Mouse (Mus musculus) hindbrain, embryonic 14.5 days (tissue): Measurements from ENCODE around the gene Lhfpl2. TPM values are rescaled to one million over a fixed set of nuclear protein-coding genes. Genes with fewer than 3 reads are reported as not detected.
A peak's percentile ranks its signal among the peaks of the same experiment; 100 is the strongest.

Experiments used
- ATAC-seq: fragments of 200-750 bp; cut with Nextera tagmentation; 2 replicates; pipeline ENCODE4 v1.8.0; 2017; ENCODE audit warnings: moderate number of reproducible peaks, mild to moderate bottlenecking, moderate TSS enrichment, moderate library complexity; ENCODE audit not compliant: low FRiP score
- DNase-seq: peaks from one replicate; pipeline ENCODE4 v3.0.0-alpha.2; 2015; ENCODE audit warnings: low spot score
- H3K27ac ChIP-seq: fragments of 300-500 bp; sonication (generic); 2 replicates; pipeline ENCODE4 v1.5.1; 2014; ENCODE audit warnings: mild to moderate bottlenecking, moderate library complexity
- H3K27me3 ChIP-seq: fragments of 300-500 bp; sonication (generic); 2 replicates; pipeline ENCODE4 v1.6.1; 2014; ENCODE audit warnings: mild to moderate bottlenecking, low read length, mixed read lengths; ENCODE audit not compliant: control insufficient read depth, insufficient read depth
- H3K36me3 ChIP-seq: fragments of 300-500 bp; sonication (generic); replicated peaks from 2 replicates; pipeline ENCODE4 v1.6.1; 2014; ENCODE audit not compliant: control insufficient read depth, insufficient read depth
- H3K4me1 ChIP-seq: fragments of 300-500 bp; sonication (generic); replicated peaks from 2 replicates; pipeline ENCODE4 v1.6.1; 2014; ENCODE audit warnings: antibody characterized with exemption, low read length, mixed read lengths; ENCODE audit not compliant: control insufficient read depth, insufficient read depth
- H3K4me2 ChIP-seq: fragments of 300-500 bp; sonication (generic); replicated peaks from 2 replicates; pipeline ENCODE4 v1.6.1; 2014; ENCODE audit warnings: mild to moderate bottlenecking, moderate library complexity
- H3K4me3 ChIP-seq: fragments of 300-500 bp; sonication (generic); replicated peaks from 2 replicates; pipeline ENCODE4 v1.5.1; 2014; ENCODE audit warnings: mild to moderate bottlenecking, low read length
- H3K9ac ChIP-seq: fragments of 300-500 bp; sonication (generic); 2 replicates; pipeline ENCODE4 v1.6.1; 2014
- H3K9me3 ChIP-seq: fragments of 300-500 bp; sonication (generic); 2 replicates; pipeline ENCODE4 v1.6.1; 2016; ENCODE audit warnings: low read length; ENCODE audit not compliant: control insufficient read depth
- WGBS: fragments of 180-500 bp; shearing (Covaris S2); extraction: QIAGEN DNeasy Blood & Tissue Kit; methylation state at CpG from one replicate; pipeline ENCODE4 v1.1.7; 2014; 5-methylcytosine and 5-hydroxymethylcytosine counted together
- polyA plus RNA-seq: library from polyadenylated mRNA; unstranded; fragments of >200 nt; fragmentation: Nextera tagmentation; extraction: Ambion mirVana; gene quantifications from 2 replicates; pipeline ENCODE4 v1.2.1, GENCODE M21; 2014

The Lhfpl2 gene
- polyA plus RNA-seq, 1 experiment from 2014 or later, result 21.3 TPM

DNA sequence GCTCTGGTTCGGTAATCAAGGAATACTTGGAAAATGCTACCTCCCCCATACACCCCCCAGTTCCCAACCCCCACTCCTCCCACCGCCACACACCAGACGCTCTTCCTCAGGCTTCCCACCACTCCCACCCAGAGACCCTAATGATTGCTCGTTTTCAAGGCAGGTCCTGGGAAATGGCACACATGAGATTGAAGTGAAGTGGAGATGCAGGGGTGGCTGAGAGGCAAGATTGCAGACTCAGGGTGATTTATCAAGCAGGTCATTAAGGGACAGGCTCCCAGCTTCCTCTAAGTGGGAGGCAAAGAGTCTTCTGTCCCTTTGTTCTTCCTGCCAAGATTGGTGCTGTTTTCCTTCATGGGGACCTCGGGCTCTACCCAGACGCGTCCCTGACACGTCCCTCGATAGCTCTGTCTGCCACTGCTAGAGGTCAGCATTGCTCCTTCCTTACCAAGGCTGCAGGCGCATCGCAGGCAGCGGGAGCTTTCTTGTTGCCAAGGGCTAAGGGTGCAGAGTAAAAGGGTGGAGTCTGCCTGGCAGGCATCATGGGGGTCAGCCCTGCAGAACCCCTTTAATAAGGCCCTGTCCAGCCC is 85.6 kb downstream of the Lhfpl2 start:
- Histone ChIP-seq H3K4me2 (no peak overlapping the region), H3K4me1 (peaks cover 21% of the 10 kb centered on the region; the same call in 1 of the 2 replicates), H3K9ac (no peak overlapping the region), H3K36me3 (no peaks in the 10 kb centered on the region), H3K9me3 (no peaks in the 10 kb centered on the region), H3K27ac (no peak overlapping the region), H3K27me3 (no peaks in the 10 kb centered on the region), H3K4me3 (no peak overlapping the region)
- DNase-seq, result no peak
- ATAC-seq, result peak; percentile 60; the same call in 1 of the 2 replicates
- WGBS, result 17% methylated on average over 12 of the region's 12 CpGs

DNA sequence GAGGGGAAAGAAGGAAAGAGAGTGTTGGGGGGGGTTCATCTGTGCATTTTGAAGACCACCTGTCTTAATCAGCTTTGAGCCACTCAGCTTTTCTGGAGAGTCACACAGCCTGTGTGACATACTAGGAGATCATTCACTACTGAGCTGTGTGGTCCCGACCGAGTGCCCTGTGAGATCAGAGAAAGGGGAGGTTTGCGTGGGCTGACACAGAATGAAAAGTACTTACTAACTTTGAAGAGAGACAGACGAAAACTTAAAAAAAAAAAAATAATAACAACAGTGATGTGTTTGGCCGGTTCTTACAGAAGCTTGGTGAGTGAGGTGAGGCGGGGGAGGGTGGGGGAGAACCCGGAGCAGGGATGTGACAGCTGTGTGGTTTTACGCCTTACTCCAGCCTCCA is 86.9 kb downstream of the Lhfpl2 start:
- 72% methylated on average over 8 of the region's 8 CpGs for WGBS
- no peak for ATAC-seq

DNA sequence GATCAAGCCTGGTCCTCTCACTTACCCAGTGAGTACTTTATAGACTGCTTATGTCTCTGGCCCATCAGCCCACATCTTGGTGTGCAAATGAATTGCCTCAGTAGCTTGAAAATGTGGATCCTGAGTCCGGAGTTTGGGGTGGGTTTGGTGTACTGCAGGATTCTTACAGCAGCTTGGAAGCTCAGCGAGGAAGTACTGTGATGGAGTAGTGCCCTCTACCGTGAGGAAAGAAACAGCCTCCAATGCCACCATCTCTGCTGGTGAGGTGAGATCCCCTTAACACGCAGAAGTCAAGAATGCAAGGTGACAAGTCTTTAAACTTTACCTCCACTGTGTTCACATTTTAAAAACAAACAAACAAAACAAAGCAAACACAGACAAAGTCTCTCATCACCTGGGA is 89.7 kb downstream of the Lhfpl2 start:
- ATAC-seq (no peak), DNase-seq (no peak)
- 59% methylated on average over 4 of the region's 4 CpGs for WGBS
- peaks cover 12% of the 10 kb centered on the region; the same call in 1 of the 2 replicates for H3K4me1 ChIP-seq
- H3K4me3 ChIP-seq, result no peak overlapping the region
- no peaks in the 10 kb centered on the region for H3K36me3 ChIP-seq
- no peak overlapping the region for H3K9ac ChIP-seq
- H3K9me3 ChIP-seq, result no peaks in the 10 kb centered on the region
- H3K4me2 ChIP-seq, result no peak overlapping the region
- H3K27ac ChIP-seq, result no peak overlapping the region
- H3K27me3 ChIP-seq, result no peaks in the 10 kb centered on the region

More for the DNA sequence above, 86.9 kb downstream of the Lhfpl2 start:
- H3K36me3 ChIP-seq, result no peaks in the 10 kb centered on the region
- H3K4me1 ChIP-seq, result peaks cover 21% of the 10 kb centered on the region; the same call in 1 of the 2 replicates
- H3K27ac ChIP-seq, result no peak overlapping the region
- no peaks in the 10 kb centered on the region for H3K9me3 ChIP-seq
- DNase-seq, result no peak
- H3K27me3 ChIP-seq, result no peaks in the 10 kb centered on the region
- H3K4me3 ChIP-seq, result no peak overlapping the region
- no peak overlapping the region for H3K9ac ChIP-seq
- no peak overlapping the region for H3K4me2 ChIP-seq

DNA sequence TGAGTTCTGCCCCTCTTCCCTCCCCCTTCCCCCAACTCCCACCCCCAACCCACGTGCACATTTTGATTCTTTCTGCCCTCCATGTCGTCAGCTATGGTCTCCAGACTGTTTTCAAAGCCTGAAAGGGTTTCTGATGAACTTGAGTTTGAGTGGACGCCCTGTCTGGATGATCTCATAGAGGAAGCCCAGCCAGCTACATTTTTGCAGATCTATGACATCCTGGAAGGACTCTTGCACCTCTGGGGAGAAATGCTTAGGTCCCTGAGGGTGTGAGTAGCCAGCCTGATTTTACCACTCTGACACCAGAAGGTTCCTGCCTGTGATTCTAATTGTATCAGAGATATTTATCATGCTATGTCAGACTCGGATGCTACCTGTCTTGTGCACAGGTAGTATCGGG is 91.4 kb downstream of the Lhfpl2 start:
- ATAC-seq (no peak), DNase-seq (no peak)
- Histone ChIP-seq H3K4me1 (0 out of 2 replicates have a peak, but pooled peaks cover 3% of the 10 kb centered on the region), H3K36me3 (no peaks in the 10 kb centered on the region), H3K9me3 (no peaks in the 10 kb centered on the region), H3K4me2 (no peak overlapping the region), H3K4me3 (no peak overlapping the region), H3K27me3 (no peaks in the 10 kb centered on the region), H3K27ac (no peak overlapping the region), H3K9ac (no peak overlapping the region)
- WGBS, result 80% methylated on average over 5 of the region's 5 CpGs

DNA sequence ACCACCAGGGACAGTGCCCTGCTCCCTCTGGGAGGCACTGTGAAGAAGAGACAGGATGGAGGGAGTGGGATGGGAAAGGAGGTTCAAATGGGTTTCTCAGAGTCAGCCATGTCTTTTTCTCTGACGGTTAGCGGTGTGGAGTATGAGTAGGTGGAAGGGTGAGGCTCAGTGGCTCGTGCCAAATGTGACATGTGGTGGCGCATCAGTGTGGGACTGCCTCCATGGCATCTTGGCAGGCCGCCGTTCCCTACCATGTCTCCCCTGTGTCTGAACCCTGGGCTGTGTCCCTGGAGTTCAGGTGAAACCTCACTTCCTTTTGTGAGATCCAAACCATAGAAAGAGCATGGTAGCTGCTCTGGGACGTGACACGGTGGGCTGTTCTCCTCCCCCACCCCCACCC is 92.2 kb downstream of the Lhfpl2 start:
- DNase-seq (no peak), ATAC-seq (no peak)
- no peak overlapping the region for H3K4me2 ChIP-seq
- no peak overlapping the region for H3K27ac ChIP-seq
- no peaks in the 10 kb centered on the region for H3K9me3 ChIP-seq
- no peaks in the 10 kb centered on the region for H3K27me3 ChIP-seq
- no peak overlapping the region for H3K4me3 ChIP-seq
- 94% methylated on average over 8 of the region's 8 CpGs for WGBS
- H3K36me3 ChIP-seq, result no peaks in the 10 kb centered on the region
- no peaks in the 10 kb centered on the region for H3K4me1 ChIP-seq
- no peak overlapping the region for H3K9ac ChIP-seq

DNA sequence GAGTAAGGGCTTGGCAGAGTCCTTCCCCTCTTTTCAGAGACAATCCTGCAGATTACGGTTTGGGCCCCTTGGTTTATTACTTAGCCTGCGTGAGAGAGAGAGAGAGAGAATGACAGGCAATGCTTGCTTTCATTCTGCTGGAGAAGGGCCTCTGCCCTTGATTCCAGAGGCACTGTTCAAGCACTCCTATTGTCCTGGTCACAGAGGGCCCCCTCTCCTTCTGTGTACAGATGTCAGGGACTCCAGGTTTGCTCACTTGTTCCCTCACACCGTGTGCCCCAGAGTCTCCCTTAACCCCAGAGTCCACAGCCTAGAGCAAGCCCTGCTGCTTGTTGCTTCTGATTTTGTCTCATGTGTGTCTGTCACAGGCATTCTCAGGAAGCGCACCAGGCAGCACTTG is 93.7 kb downstream of the Lhfpl2 start:
- Histone ChIP-seq H3K4me1 (no peaks in the 10 kb centered on the region), H3K9ac (no peak overlapping the region), H3K9me3 (no peaks in the 10 kb centered on the region), H3K36me3 (no peaks in the 10 kb centered on the region), H3K27ac (no peak overlapping the region), H3K4me2 (no peak overlapping the region), H3K27me3 (no peaks in the 10 kb centered on the region), H3K4me3 (no peak overlapping the region)
- ATAC-seq, result no peak
- DNase-seq, result no peak
- WGBS, result 56% methylated on average over 4 of the region's 4 CpGs

DNA sequence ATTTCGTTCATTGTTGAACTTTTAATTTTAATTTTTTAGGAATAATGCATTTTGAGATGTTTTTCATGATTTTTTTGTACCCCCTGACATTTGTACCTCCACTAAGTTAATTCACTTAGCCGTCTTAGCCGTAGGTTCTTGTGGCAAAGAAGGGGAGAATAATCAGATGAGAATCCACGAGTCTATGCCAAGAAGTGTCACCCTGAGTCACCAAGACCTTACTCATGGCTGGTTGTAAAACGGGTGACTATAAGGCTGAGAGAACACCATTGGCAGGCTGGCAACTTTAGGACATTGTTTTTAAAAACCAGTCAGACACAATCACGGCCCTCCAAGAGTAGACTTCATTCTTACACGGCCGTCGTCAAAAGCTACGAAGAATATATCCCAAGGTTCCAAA is 95.2 kb downstream of the Lhfpl2 start:
- Histone ChIP-seq H3K27ac (no peak overlapping the region), H3K4me1 (no peaks in the 10 kb centered on the region), H3K4me2 (no peak overlapping the region), H3K9ac (no peak overlapping the region), H3K4me3 (no peak overlapping the region), H3K36me3 (no peaks in the 10 kb centered on the region), H3K9me3 (no peaks in the 10 kb centered on the region), H3K27me3 (no peaks in the 10 kb centered on the region)
- WGBS, result 96% methylated on average over 10 of the region's 10 CpGs
- ATAC-seq, result no peak
- DNase-seq, result no peak

DNA sequence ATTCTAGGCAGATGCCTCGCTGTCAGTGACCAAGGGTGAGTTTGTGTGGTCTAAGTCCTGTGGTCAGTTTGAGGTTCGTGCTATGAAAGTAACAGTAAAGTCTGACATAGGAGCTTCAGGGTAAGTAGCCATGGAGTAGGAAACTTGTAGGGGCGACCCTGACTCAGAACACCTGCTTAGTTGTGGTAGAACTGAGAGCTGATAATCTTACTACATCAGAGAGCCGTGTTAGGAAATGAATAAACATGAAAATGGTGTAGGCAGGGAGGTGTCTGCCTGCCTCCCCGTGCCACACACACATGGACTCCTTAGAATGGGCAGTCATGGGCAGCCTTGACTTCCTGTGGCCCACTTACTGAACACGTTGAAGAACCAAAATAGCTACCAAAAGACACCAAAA is 96.1 kb downstream of the Lhfpl2 start:
- ATAC-seq (no peak), DNase-seq (no peak)
- H3K27ac ChIP-seq, result no peak overlapping the region
- H3K27me3 ChIP-seq, result no peaks in the 10 kb centered on the region
- H3K9ac ChIP-seq, result no peak overlapping the region
- H3K4me3 ChIP-seq, result no peak overlapping the region
- no peaks in the 10 kb centered on the region for H3K36me3 ChIP-seq
- no peaks in the 10 kb centered on the region for H3K9me3 ChIP-seq
- 0 out of 2 replicates have a peak, but pooled peaks cover under 1% of the 10 kb centered on the region for H3K4me1 ChIP-seq
- WGBS, result 86% methylated on average over 6 of the region's 6 CpGs
- no peak overlapping the region for H3K4me2 ChIP-seq

DNA sequence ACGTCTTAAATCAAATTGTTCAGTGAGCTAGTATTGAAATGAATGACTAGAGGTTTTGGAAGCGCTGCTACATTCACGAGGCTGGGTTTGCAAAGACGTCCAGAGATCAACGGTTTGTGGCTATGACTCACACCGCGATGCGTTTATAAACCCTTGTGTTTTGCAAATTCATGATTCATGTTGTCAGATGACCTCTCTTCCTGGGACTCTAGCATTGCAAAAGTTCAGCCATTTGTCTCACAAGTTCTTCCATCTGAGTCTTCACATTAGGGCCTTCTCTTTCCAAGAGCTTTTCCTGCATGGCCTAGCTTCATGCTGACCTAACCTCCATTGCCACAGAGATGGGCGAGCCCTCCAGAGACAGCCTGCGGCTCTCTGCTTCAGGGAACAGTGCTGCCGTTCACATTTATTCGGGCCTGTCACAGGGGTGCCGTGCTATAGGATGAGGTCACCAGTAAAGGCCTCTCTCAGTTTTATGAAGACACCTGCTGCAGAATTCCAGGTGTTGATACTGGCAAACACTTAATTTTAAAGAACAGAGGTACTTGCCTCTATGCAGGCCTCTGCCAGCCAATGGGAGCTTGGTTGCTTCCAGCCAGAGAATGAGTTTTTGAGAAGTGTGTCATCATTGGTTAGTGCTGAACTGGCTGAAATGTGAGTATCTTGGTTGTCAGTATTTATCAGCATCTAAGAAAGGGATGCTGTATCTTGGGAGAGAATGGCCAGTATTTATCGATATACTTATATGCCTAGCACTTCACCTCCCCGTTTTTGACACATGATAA is 97.1 kb downstream of the Lhfpl2 start:
- no peak overlapping the region for H3K9ac ChIP-seq
- peaks cover 5% of the 10 kb centered on the region; the same call in 1 of the 2 replicates for H3K4me1 ChIP-seq
- DNase-seq (no peak), ATAC-seq (no peak)
- H3K27me3 ChIP-seq, result no peaks in the 10 kb centered on the region
- H3K9me3 ChIP-seq, result no peaks in the 10 kb centered on the region
- no peak overlapping the region for H3K27ac ChIP-seq
- no peaks in the 10 kb centered on the region for H3K36me3 ChIP-seq
- no peak overlapping the region for H3K4me3 ChIP-seq
- no peak overlapping the region for H3K4me2 ChIP-seq
- 87% methylated on average over 15 of the region's 15 CpGs for WGBS
